Mouse (Mus musculus) urinary bladder, adult 18-20 months (tissue): ENCODE measurements at regions not wholly inside any gene's neighbourhood (a gene's known extent, or its start where the extent isn't known, plus 50 kb on each side); places are given as distances from the start of the nearest gene placed in this dataset.

Experiments
- DNase-seq, 2 experiments: peaks; one replicate each; pipeline ENCODE4 v3.0.0; 2022; ENCODE audit warnings: low spot score in 2 of 2, mixed read lengths in 2 of 2

GRCm38 (mm10) chr1:75889847-75890591 is 344.0 kb downstream of the Slc4a3 start:
- no peak for DNase-seq

- DNase-seq = no peak
These were observed 344.7 kb downstream of the Slc4a3 start for GRCm38 (mm10) chr1:75890636-75891276.

- DNase-seq = no peak
These were observed 349.5 kb downstream of the Slc4a3 start for GRCm38 (mm10) chr1:75895550-75895949.

GRCm38 (mm10) chr1:75901146-75901545 is 355.1 kb downstream of the Slc4a3 start:
- no peak for DNase-seq

GRCm38 (mm10) chr1:75905699-75906470 is 359.8 kb downstream of the Slc4a3 start:
- DNase-seq = no peak

- DNase-seq = no peak
These were observed 369.2 kb downstream of the Slc4a3 start for GRCm38 (mm10) chr1:75915311-75915710.

GRCm38 (mm10) chr1:75916181-75916580 is 370.1 kb downstream of the Slc4a3 start:
- no peak for DNase-seq

GRCm38 (mm10) chr1:75919134-75919533 is 373.1 kb downstream of the Slc4a3 start:
- DNase-seq = no peak

- DNase-seq = peak in 1 of 2 experiments; percentile 14
These were observed 379.0 kb downstream of the Slc4a3 start for GRCm38 (mm10) chr1:75925046-75925445.

- peak; percentile 73 for DNase-seq
These were observed 379.7 kb downstream of the Slc4a3 start for GRCm38 (mm10) chr1:75925802-75926201.

- DNase-seq = no peak
These were observed 385.8 kb downstream of the Slc4a3 start for GRCm38 (mm10) chr1:75931852-75932251.

GRCm38 (mm10) chr1:75933831-75934230 is 387.8 kb downstream of the Slc4a3 start:
- DNase-seq = no peak

- no peak for DNase-seq
These were observed 388.7 kb downstream of the Slc4a3 start for GRCm38 (mm10) chr1:75934761-75935160.

GRCm38 (mm10) chr1:75935866-75936265 is 389.8 kb downstream of the Slc4a3 start:
- no peak for DNase-seq

- DNase-seq = no peak
These were observed 390.5 kb downstream of the Slc4a3 start for GRCm38 (mm10) chr1:75936596-75936995.

- no peak for DNase-seq
These were observed 391.3 kb downstream of the Slc4a3 start for GRCm38 (mm10) chr1:75937331-75937730.

- DNase-seq = no peak
These were observed 400.3 kb downstream of the Slc4a3 start for GRCm38 (mm10) chr1:75946290-75946839.

GRCm38 (mm10) chr1:75978203-75978986 is 432.3 kb downstream of the Slc4a3 start:
- DNase-seq = no peak

- DNase-seq = no peak
These were observed 437.0 kb downstream of the Slc4a3 start for GRCm38 (mm10) chr1:75983057-75983456.

GRCm38 (mm10) chr1:75983487-75983886 is 437.4 kb downstream of the Slc4a3 start:
- no peak for DNase-seq

GRCm38 (mm10) chr1:75988496-75988895 is 442.4 kb downstream of the Slc4a3 start:
- DNase-seq = no peak
